Mouse (Mus musculus): ENCODE measurements around the gene Madd. TPM values are rescaled to one million over a fixed set of nuclear protein-coding genes. Genes with fewer than 3 reads are reported as not detected.

The Madd gene
- total and polyA plus RNA-seq, 2 experiments from 2014 or later, result 2.4 to 4.3 TPM

DNA sequence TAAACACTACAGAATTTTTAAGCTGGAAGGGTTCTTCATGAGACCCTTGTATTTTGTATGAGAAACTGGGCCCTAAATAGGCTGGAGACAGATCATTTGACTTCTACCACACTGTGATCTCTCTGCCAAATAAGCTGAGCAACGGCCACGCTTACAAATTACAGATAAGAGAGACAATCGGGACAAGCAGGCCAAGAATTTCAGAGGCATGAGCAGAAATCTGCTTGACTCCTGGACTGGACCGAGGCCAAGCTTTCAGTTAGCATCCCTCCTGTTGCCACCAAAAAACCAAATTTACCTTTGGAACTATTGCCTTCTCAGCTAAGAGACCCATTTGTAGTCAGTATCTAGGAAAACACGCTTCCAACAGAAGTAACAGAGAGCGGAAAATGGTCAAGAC lies 23.0 kb downstream of the Madd start:
- TF ChIP-seq CTCF (IDR thresholded peaks at IDR 0.05; ENCODE audit: low read depth) (no peak), EP300 (IDR thresholded peaks at IDR 0.05; ENCODE audit: low read depth) (no peak; the same call in 1 of the 2 replicates)
- no peaks in the 10 kb centered on the region; the same call in none of the 2 replicates for H3K36me3 ChIP-seq (replicated peaks; ENCODE audit: control insufficient read depth, insufficient read depth, low read length)
- H3K27ac ChIP-seq (ENCODE audit: low read depth), result no peak overlapping the region
- H3K4me3 ChIP-seq (ENCODE audit: low read depth, low read length), result no peak overlapping the region
- no peaks in the 10 kb centered on the region for H3K9me3 ChIP-seq (replicated peaks; ENCODE audit: control insufficient read depth, low read length)
- ATAC-seq (ENCODE audit: insufficient read depth, low read depth) (no peak), DNase-seq (ENCODE audit: low spot score) (no peak)
- no peak overlapping the region for H3K9ac ChIP-seq (replicated peaks; ENCODE audit: low read depth, low read length)
- H3K27me3 ChIP-seq (ENCODE audit: control insufficient read depth, insufficient read depth, low read length), result no peaks in the 10 kb centered on the region
- H3K4me1 ChIP-seq (ENCODE audit: control insufficient read depth, insufficient read depth), result peaks cover 10% of the 10 kb centered on the region
- no peak overlapping the region for H3K4me2 ChIP-seq (ENCODE audit: low read depth, low read length)
- 21% methylated on average over 6 of the region's 6 CpGs for WGBS

DNA sequence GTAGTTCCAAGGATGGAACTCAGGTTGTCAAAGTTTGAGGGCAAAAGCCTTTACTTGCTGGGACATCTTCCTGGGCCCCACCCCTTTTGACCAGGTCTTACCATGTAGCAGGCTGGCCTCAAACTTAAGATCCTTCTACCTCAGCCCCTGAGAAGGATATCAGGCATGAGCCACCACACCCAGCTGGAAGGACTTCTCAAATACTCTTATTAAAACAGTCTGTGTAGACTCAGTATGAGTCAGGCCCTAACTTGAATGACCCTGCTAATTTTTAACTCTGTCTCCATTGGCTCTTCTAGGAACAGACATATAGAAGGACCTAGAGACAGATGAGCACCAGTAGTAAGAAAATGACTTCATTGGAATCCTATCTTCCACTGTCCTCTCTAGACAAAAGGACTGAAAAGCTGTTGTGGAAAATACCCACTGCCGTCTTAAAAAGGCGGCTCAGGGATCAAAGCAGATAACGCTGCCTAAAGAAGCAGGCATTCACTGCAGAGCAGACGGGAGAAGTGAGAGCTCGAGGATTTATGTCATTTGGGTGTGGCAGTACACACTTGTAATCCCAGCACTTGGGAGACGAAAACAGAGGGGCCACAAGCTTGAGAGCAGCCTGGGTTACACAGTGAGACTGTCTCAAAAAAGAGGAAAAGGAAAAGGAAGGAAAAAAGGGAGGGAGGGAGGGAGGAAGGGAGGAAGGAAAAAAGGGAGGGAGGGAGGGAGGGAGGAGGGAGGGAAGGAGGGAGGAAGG lies 26.5 kb downstream of the Madd start:
- 55% methylated on average over 6 of the region's 6 CpGs for WGBS
- Histone ChIP-seq H3K9ac (replicated peaks; ENCODE audit: low read depth, low read length) (no peak overlapping the region), H3K27ac (ENCODE audit: low read depth) (no peak overlapping the region), H3K4me2 (ENCODE audit: low read depth, low read length) (no peak overlapping the region), H3K4me3 (ENCODE audit: low read depth, low read length) (no peak overlapping the region), H3K4me1 (ENCODE audit: control insufficient read depth, insufficient read depth) (peaks cover 10% of the 10 kb centered on the region), H3K36me3 (replicated peaks; ENCODE audit: control insufficient read depth, insufficient read depth, low read length) (peaks cover 3% of the 10 kb centered on the region; the same call in 1 of the 2 replicates), H3K9me3 (replicated peaks; ENCODE audit: control insufficient read depth, low read length) (no peaks in the 10 kb centered on the region), H3K27me3 (ENCODE audit: control insufficient read depth, insufficient read depth, low read length) (no peaks in the 10 kb centered on the region)
- TF ChIP-seq EP300 (IDR thresholded peaks at IDR 0.05; ENCODE audit: low read depth) (no peak), CTCF (IDR thresholded peaks at IDR 0.05; ENCODE audit: low read depth) (no peak)
- no peak for DNase-seq (ENCODE audit: low spot score)
- ATAC-seq (ENCODE audit: insufficient read depth, low read depth), result no peak

DNA sequence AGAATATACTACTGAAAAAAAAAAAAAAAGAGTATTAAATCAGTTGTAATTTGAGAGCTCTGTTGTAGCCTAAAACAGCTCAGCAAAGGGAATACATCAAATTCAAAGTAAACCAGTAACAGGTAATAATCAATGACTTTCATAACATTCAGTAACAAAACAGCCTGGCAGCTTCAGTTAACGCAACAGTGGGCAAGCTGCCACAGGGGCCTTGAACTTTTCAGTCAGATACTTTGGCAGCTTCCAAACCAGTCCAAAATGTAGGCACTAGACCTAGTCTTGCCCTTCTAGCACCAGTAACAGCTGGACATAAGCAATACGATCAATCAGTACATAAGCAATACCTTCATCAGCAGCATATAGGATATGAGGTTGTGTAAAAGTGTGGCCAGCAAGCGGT lies 29.5 kb downstream of the Madd start:
- H3K4me2 ChIP-seq (ENCODE audit: low read depth, low read length), result no peak overlapping the region
- no peak overlapping the region for H3K27ac ChIP-seq (ENCODE audit: low read depth)
- no peak overlapping the region for H3K9ac ChIP-seq (replicated peaks; ENCODE audit: low read depth, low read length)
- H3K27me3 ChIP-seq (ENCODE audit: control insufficient read depth, insufficient read depth, low read length), result no peaks in the 10 kb centered on the region
- no peak overlapping the region for H3K4me3 ChIP-seq (ENCODE audit: low read depth, low read length)
- DNase-seq (ENCODE audit: low spot score), result no peak
- no peak for ATAC-seq (ENCODE audit: insufficient read depth, low read depth)
- H3K4me1 ChIP-seq (ENCODE audit: control insufficient read depth, insufficient read depth), result no peaks in the 10 kb centered on the region
- H3K36me3 ChIP-seq (replicated peaks; ENCODE audit: control insufficient read depth, insufficient read depth, low read length), result peaks cover 9% of the 10 kb centered on the region; the same call in 1 of the 2 replicates
- H3K9me3 ChIP-seq (replicated peaks; ENCODE audit: control insufficient read depth, low read length), result no peaks in the 10 kb centered on the region
- 85% methylated on average over 3 of the region's 3 CpGs for WGBS
- TF ChIP-seq EP300 (IDR thresholded peaks at IDR 0.05; ENCODE audit: low read depth), result no peak
- no peak for TF ChIP-seq CTCF (IDR thresholded peaks at IDR 0.05; ENCODE audit: low read depth)

GRCm38 (mm10) chr2:91152885-91153377 lies 30.7 kb downstream of the Madd start:
- Histone ChIP-seq H3K4me3 (ENCODE audit: low read depth, low read length) (no peak overlapping the region), H3K27me3 (ENCODE audit: control insufficient read depth, insufficient read depth, low read length) (no peaks in the 10 kb centered on the region), H3K9ac (replicated peaks; ENCODE audit: low read depth, low read length) (no peak overlapping the region), H3K4me2 (ENCODE audit: low read depth, low read length) (no peak overlapping the region), H3K9me3 (replicated peaks; ENCODE audit: control insufficient read depth, low read length) (no peaks in the 10 kb centered on the region), H3K27ac (ENCODE audit: low read depth) (no peak overlapping the region), H3K4me1 (ENCODE audit: control insufficient read depth, insufficient read depth) (no peaks in the 10 kb centered on the region), H3K36me3 (replicated peaks; ENCODE audit: control insufficient read depth, insufficient read depth, low read length) (peaks cover 9% of the 10 kb centered on the region; the same call in 1 of the 2 replicates)
- ATAC-seq (ENCODE audit: insufficient read depth, low read depth) (no peak), DNase-seq (ENCODE audit: low spot score) (no peak)
- TF ChIP-seq CTCF (IDR thresholded peaks at IDR 0.05; ENCODE audit: low read depth), result no peak
- TF ChIP-seq EP300 (IDR thresholded peaks at IDR 0.05; ENCODE audit: low read depth), result no peak
- 77% methylated on average over 3 of the region's 3 CpGs for WGBS

DNA sequence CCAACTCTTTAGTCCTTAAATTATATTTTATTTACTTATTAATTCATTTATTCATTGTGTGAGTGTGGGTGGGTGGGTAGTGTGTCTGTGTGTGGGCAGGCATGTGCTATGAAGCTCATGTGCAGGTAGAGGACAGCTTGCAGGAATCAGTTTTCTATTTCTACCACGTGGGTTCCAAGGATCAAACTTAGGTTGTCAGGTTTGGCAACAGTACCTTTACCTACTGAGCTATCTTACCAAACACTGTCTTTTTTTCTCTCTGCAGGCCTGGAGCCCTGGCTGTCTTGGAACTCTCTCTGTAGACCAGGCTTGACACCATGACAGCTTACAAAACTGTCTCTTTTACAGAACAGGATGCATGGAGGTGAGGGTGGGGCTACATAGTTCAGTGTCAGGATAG lies 32.3 kb downstream of the Madd start:
- Histone ChIP-seq H3K27me3 (ENCODE audit: control insufficient read depth, insufficient read depth, low read length) (no peaks in the 10 kb centered on the region), H3K4me2 (ENCODE audit: low read depth, low read length) (no peak overlapping the region), H3K4me3 (ENCODE audit: low read depth, low read length) (no peak overlapping the region), H3K9me3 (replicated peaks; ENCODE audit: control insufficient read depth, low read length) (no peaks in the 10 kb centered on the region), H3K9ac (replicated peaks; ENCODE audit: low read depth, low read length) (no peak overlapping the region), H3K4me1 (ENCODE audit: control insufficient read depth, insufficient read depth) (no peaks in the 10 kb centered on the region), H3K27ac (ENCODE audit: low read depth) (no peak overlapping the region), H3K36me3 (replicated peaks; ENCODE audit: control insufficient read depth, insufficient read depth, low read length) (peaks cover 15% of the 10 kb centered on the region; the same call in 1 of the 2 replicates)
- TF ChIP-seq CTCF (IDR thresholded peaks at IDR 0.05; ENCODE audit: low read depth), result no peak
- no peak for TF ChIP-seq EP300 (IDR thresholded peaks at IDR 0.05; ENCODE audit: low read depth)
- DNase-seq (ENCODE audit: low spot score), result no peak
- ATAC-seq (ENCODE audit: insufficient read depth, low read depth), result no peak
- 77% methylated on average over 1 of the region's 1 CpGs for WGBS

All from heart, postnatal 0 days (tissue).